Mouse (Mus musculus): ENCODE data around the gene Gm21985. TPM values are rescaled to one million over a fixed set of nuclear protein-coding genes. Genes with fewer than 3 reads are reported as not detected.
A peak's percentile ranks its signal among the peaks of the same experiment; 100 is the strongest.
"Not testable (repeated sequence)": the region's sequence is repeated elsewhere in the genome, so short reads cannot be mapped to it uniquely, and the experiment has no call there.

Gene Gm21985
- total RNA-seq, 2 experiments from 2014 or later, result 0.44 TPM; not detected in 1

GRCm38 (mm10) chr2:112261748-112262653 is 4.1 kb upstream of the Gm21985 start, which contains the start of gene Nop10:
Nop10 (plus strand) TSS chr2:112261926.
- peak; percentile 62 to 67 for DNase-seq
- intact Hi-C loops (cut with DNase I), result loop anchor here (2.0 to 10.0 kb wide), 3 partner anchors 21 to 105 kb away; partner anchors contain the start of gene Emc4

GRCm38 (mm10) chr2:112262779-112263295 is 3.3 kb upstream of the Gm21985 start:
- intact Hi-C loops (cut with DNase I), result loop anchor here (5.0 to 10.0 kb wide), 2 partner anchors 52 to 104 kb away; partner anchors contain the start of gene Emc4
- DNase-seq, result no peak

GRCm38 (mm10) chr2:112264364-112264763 is 1.8 kb upstream of the Gm21985 start:
- intact Hi-C loops (cut with DNase I), result loop anchor here (5.0 to 10.0 kb wide), 2 partner anchors 50 to 103 kb away; partner anchors contain the start of gene Emc4
- DNase-seq, result no peak

- peak; percentile 86 to 92 for DNase-seq
- intact Hi-C loops (cut with DNase I), result loop anchor here (10.0 kb wide), 1 partner anchor 49 kb away; no protein-coding TSS in a partner anchor
Observed at GRCm38 (mm10) chr2:112265448-112266241, 469 bp upstream of the Gm21985 start, which contains the start of gene Slc12a6. Slc12a6 (plus strand) TSS chr2:112265825.

- no peak for DNase-seq
Observed at GRCm38 (mm10) chr2:112266780-112267179, 666 bp downstream of the Gm21985 start.

GRCm38 (mm10) chr2:112267547-112268269 is 1.6 kb downstream of the Gm21985 start:
- DNase-seq, result no peak
- intact Hi-C loops (cut with DNase I), result loop anchor here (10.0 kb wide), 1 partner anchor 47 kb away; no protein-coding TSS in a partner anchor

More at GRCm38 (mm10) chr2:112266780-112267179, 666 bp downstream of the Gm21985 start:
- intact Hi-C loops (cut with DNase I), result loop anchor here (10.0 kb wide), 1 partner anchor 48 kb away; no protein-coding TSS in a partner anchor

GRCm38 (mm10) chr2:112270011-112270410 is 3.9 kb downstream of the Gm21985 start:
- intact Hi-C loops (cut with DNase I), result no loop called here
- DNase-seq, result no peak

- intact Hi-C loops (cut with DNase I), result no loop called here
- DNase-seq, result no peak
Observed at GRCm38 (mm10) chr2:112272909-112273308, 6.8 kb downstream of the Gm21985 start.

GRCm38 (mm10) chr2:112273474-112273873 is 7.4 kb downstream of the Gm21985 start:
- intact Hi-C loops (cut with DNase I), result no loop called here
- no peak for DNase-seq

GRCm38 (mm10) chr2:112276870-112277269 is 10.8 kb downstream of the Gm21985 start:
- intact Hi-C loops (cut with DNase I), result no loop called here

GRCm38 (mm10) chr2:112282846-112283245 is 16.7 kb downstream of the Gm21985 start:
- DNase-seq, result no peak
- intact Hi-C loops (cut with DNase I), result no loop called here

More at GRCm38 (mm10) chr2:112276870-112277269, 10.8 kb downstream of the Gm21985 start:
- no peak for DNase-seq

GRCm38 (mm10) chr2:112284363-112285030 is 18.4 kb downstream of the Gm21985 start:
- peak; percentile 42 to 46 for DNase-seq
- intact Hi-C loops (cut with DNase I), result no loop called here

GRCm38 (mm10) chr2:112285031-112285390 is 18.9 kb downstream of the Gm21985 start:
- intact Hi-C loops (cut with DNase I), result no loop called here
- no peak for DNase-seq

GRCm38 (mm10) chr2:112286062-112286461 is 19.9 kb downstream of the Gm21985 start:
- intact Hi-C loops (cut with DNase I); DNase-seq: not testable (repeated sequence)

GRCm38 (mm10) chr2:112287059-112287458 is 20.9 kb downstream of the Gm21985 start:
- DNase-seq, result no peak
- intact Hi-C loops (cut with DNase I), result no loop called here

- intact Hi-C loops (cut with DNase I), result no loop called here
Observed at GRCm38 (mm10) chr2:112289507-112289906, 23.4 kb downstream of the Gm21985 start.

GRCm38 (mm10) chr2:112292823-112293222 is 26.7 kb downstream of the Gm21985 start:
- no peak for DNase-seq
- intact Hi-C loops (cut with DNase I), result no loop called here

More at GRCm38 (mm10) chr2:112289507-112289906, 23.4 kb downstream of the Gm21985 start:
- DNase-seq, result no peak

- intact Hi-C loops (cut with DNase I), result no loop called here
- DNase-seq, result no peak
Observed at GRCm38 (mm10) chr2:112296211-112296610, 30.1 kb downstream of the Gm21985 start.

GRCm38 (mm10) chr2:112298221-112298620 is 32.1 kb downstream of the Gm21985 start:
- intact Hi-C loops (cut with DNase I), result no loop called here
- DNase-seq, result no peak
